Mouse (Mus musculus) kidney, postnatal 0 days (tissue): ENCODE data around the gene Gzmb. TPM values are rescaled to one million over a fixed set of nuclear protein-coding genes. Genes with fewer than 3 reads are reported as not detected.

ENCODE experiments used
- ATAC-seq: fragments of 200-750 bp; cut with Nextera tagmentation; replicated peaks from 2 replicates; pipeline ENCODE4 v1.8.0; 2017; ENCODE audit warnings: low read depth, moderate number of reproducible peaks, moderate TSS enrichment, moderate library complexity; ENCODE audit not compliant: low FRiP score
- DNase-seq: peaks from one replicate; pipeline ENCODE4 v3.0.0-alpha.2; 2016; ENCODE audit warnings: low spot score
- H3K27ac ChIP-seq: fragments of 300-500 bp; sonication (generic); 2 replicates; pipeline ENCODE4 v1.5.1; 2014; ENCODE audit warnings: mild to moderate bottlenecking
- H3K27me3 ChIP-seq: fragments of 300-500 bp; sonication (generic); 2 replicates; pipeline ENCODE4 v1.6.1; 2014; ENCODE audit warnings: low read length, mixed read lengths; ENCODE audit not compliant: insufficient read depth
- H3K36me3 ChIP-seq: fragments of 300-500 bp; sonication (generic); 2 replicates; pipeline ENCODE4 v1.6.1; 2014; ENCODE audit warnings: low read length, mixed read lengths; ENCODE audit not compliant: insufficient read depth
- H3K4me1 ChIP-seq: fragments of 300-500 bp; sonication (generic); replicated peaks from 2 replicates; pipeline ENCODE4 v1.6.1; 2014; ENCODE audit warnings: antibody characterized with exemption, low read length, mixed read lengths; ENCODE audit not compliant: insufficient read depth
- H3K4me2 ChIP-seq: fragments of 300-500 bp; sonication (generic); 2 replicates; pipeline ENCODE4 v1.6.1; 2014; ENCODE audit warnings: mild to moderate bottlenecking, low read length, moderate library complexity, mixed read lengths
- H3K4me3 ChIP-seq: fragments of 300-500 bp; sonication (generic); replicated peaks from 2 replicates; pipeline ENCODE4 v1.5.1; 2014; ENCODE audit warnings: low read depth, low read length
- H3K9ac ChIP-seq: fragments of 300-500 bp; sonication (generic); 2 replicates; pipeline ENCODE4 v1.6.1; 2014; ENCODE audit warnings: low read depth, low read length
- H3K9me3 ChIP-seq: fragments of 300-500 bp; sonication (generic); replicated peaks from 2 replicates; pipeline ENCODE4 v1.6.1; 2016; ENCODE audit warnings: low read length, inconsistent platforms, mixed read lengths
- CTCF ChIP-seq: IDR thresholded peaks from 2 replicates; pipeline ENCODE4 v1.5.1; 2016; ENCODE audit warnings: antibody characterized with exemption, low read depth, mild to moderate bottlenecking, moderate library complexity
- WGBS: fragments of 180-500 bp; shearing (Covaris S2); extraction: QIAGEN DNeasy Blood & Tissue Kit; methylation state at CpG from one replicate; pipeline ENCODE4 v1.1.7; 2014; 5-methylcytosine and 5-hydroxymethylcytosine counted together
- polyA plus RNA-seq: library from polyadenylated mRNA; unstranded; fragments of >200 nt; fragmentation: Nextera tagmentation; extraction: Ambion mirVana; gene quantifications from 2 replicates; pipeline ENCODE4 v1.2.1, GENCODE M21; 2015

Gene Gzmb
- polyA plus RNA-seq, 1 experiment from 2014 or later = not detected

- no peak overlapping the region for H3K4me2 ChIP-seq
- H3K4me1 ChIP-seq = no peaks in the 10 kb centered on the region
- H3K27ac ChIP-seq = no peak overlapping the region
- no peaks in the 10 kb centered on the region for H3K9me3 ChIP-seq
- TF ChIP-seq CTCF = no peak
- no peak overlapping the region for H3K9ac ChIP-seq
- no peak for ATAC-seq
- no peak overlapping the region for H3K4me3 ChIP-seq
- DNase-seq = no peak
- no peaks in the 10 kb centered on the region for H3K36me3 ChIP-seq
- WGBS = 72% methylated on average over 4 of the region's 4 CpGs
- no peaks in the 10 kb centered on the region for H3K27me3 ChIP-seq
Observed at GRCm38 (mm10) chr14:56296106-56296505, 34.0 kb upstream of the Gzmb start.

GRCm38 (mm10) chr14:56293146-56293545 lies 31.1 kb upstream of the Gzmb start:
- Histone ChIP-seq H3K9ac (no peak overlapping the region), H3K4me3 (no peak overlapping the region), H3K27ac (no peak overlapping the region), H3K4me2 (no peak overlapping the region), H3K9me3 (no peaks in the 10 kb centered on the region), H3K36me3 (no peaks in the 10 kb centered on the region), H3K4me1 (no peaks in the 10 kb centered on the region), H3K27me3 (no peaks in the 10 kb centered on the region)
- TF ChIP-seq CTCF = no peak
- DNase-seq = no peak
- no peak for ATAC-seq

GRCm38 (mm10) chr14:56288651-56289050 lies 26.6 kb upstream of the Gzmb start:
- H3K9me3 ChIP-seq = no peaks in the 10 kb centered on the region
- no peaks in the 10 kb centered on the region for H3K4me1 ChIP-seq
- H3K9ac ChIP-seq = no peak overlapping the region
- no peaks in the 10 kb centered on the region for H3K36me3 ChIP-seq
- no peak for TF ChIP-seq CTCF
- ATAC-seq = no peak
- no peak for DNase-seq
- H3K4me3 ChIP-seq = no peak overlapping the region
- no peak overlapping the region for H3K4me2 ChIP-seq
- WGBS = 62% methylated on average over 5 of the region's 5 CpGs
- no peaks in the 10 kb centered on the region for H3K27me3 ChIP-seq
- no peak overlapping the region for H3K27ac ChIP-seq

- ATAC-seq (no peak), DNase-seq (no peak)
- H3K27me3 ChIP-seq = no peaks in the 10 kb centered on the region
- H3K4me1 ChIP-seq = no peaks in the 10 kb centered on the region
- no peaks in the 10 kb centered on the region for H3K36me3 ChIP-seq
- H3K9ac ChIP-seq = no peak overlapping the region
- H3K4me3 ChIP-seq = no peak overlapping the region
- TF ChIP-seq CTCF = no peak
- no peak overlapping the region for H3K27ac ChIP-seq
- no peaks in the 10 kb centered on the region for H3K9me3 ChIP-seq
- WGBS = 76% methylated on average over 5 of the region's 5 CpGs
- H3K4me2 ChIP-seq = no peak overlapping the region
Observed at GRCm38 (mm10) chr14:56287806-56288205, 25.7 kb upstream of the Gzmb start.

- ATAC-seq (no peak), DNase-seq (no peak)
- no peaks in the 10 kb centered on the region for H3K9me3 ChIP-seq
- H3K27me3 ChIP-seq = no peaks in the 10 kb centered on the region
- no peak for TF ChIP-seq CTCF
- no peaks in the 10 kb centered on the region for H3K4me1 ChIP-seq
- H3K27ac ChIP-seq = no peak overlapping the region
- H3K4me3 ChIP-seq = no peak overlapping the region
- H3K4me2 ChIP-seq = no peak overlapping the region
- no peak overlapping the region for H3K9ac ChIP-seq
- no peaks in the 10 kb centered on the region for H3K36me3 ChIP-seq
- 86% methylated on average over 6 of the region's 6 CpGs for WGBS
Observed at GRCm38 (mm10) chr14:56284356-56285325, 22.6 kb upstream of the Gzmb start.

- no peaks in the 10 kb centered on the region for H3K9me3 ChIP-seq
- H3K27ac ChIP-seq = no peak overlapping the region
- no peak for ATAC-seq
- H3K27me3 ChIP-seq = no peaks in the 10 kb centered on the region
- H3K4me1 ChIP-seq = no peaks in the 10 kb centered on the region
- TF ChIP-seq CTCF = no peak
- no peak for DNase-seq
- no peaks in the 10 kb centered on the region for H3K36me3 ChIP-seq
- H3K4me3 ChIP-seq = no peak overlapping the region
- no peak overlapping the region for H3K4me2 ChIP-seq
- H3K9ac ChIP-seq = no peak overlapping the region
- WGBS = 97% methylated on average over 1 of the region's 1 CpGs
Observed at GRCm38 (mm10) chr14:56283816-56284215, 21.8 kb upstream of the Gzmb start.
